Mouse (Mus musculus): ENCODE data around the gene Nhlrc4.

DNA sequence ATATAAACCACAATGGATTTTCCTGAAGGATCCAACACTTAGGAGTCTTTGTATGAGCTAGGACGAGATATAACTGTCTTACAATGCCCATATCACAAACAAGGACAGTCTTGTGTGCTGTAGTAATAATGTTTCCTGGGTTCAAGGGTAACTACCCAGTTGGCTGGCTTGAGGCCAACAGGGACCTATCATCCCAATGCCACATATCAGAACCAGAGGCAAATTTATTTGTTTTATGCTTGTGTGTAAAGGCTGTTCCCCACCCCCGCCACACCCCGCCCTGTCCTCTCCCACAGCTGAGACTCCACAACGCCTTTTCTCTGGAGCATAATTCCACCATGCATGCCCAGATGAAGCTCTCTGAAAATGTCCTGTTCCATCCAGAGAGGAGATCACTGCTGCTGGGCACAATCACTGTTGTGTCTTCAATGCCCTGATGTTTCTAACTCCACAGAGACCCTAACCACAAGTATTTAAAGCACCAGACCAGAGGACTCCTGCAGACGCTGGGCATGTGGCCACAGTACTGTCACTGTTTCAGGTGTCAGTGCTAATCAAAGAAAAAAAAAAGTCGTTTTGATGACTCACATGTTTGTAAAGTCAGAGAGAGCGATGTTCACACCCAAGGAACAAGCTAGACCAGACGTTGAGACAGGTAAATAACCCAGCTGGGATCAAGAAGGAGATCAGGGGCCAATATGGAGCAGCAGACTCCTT is 27.7 kb downstream of the Nhlrc4 start:
- TF ChIP-seq CTCF (IDR thresholded peaks at IDR 0.05) (no peak), EP300 (IDR thresholded peaks at IDR 0.05) (no peak)
